Mouse (Mus musculus) c-Kit-positive CD71-negative TER-119-negative erythroid progenitor cells, embryonic 14.5 days (primary cell): ENCODE measurements at regions not wholly inside any gene's neighbourhood (a gene's known extent, or its start where the extent isn't known, plus 50 kb on each side); places are given as distances from the start of the nearest gene placed in this dataset.

Experiments used
- DNase-seq: peaks from one replicate; pipeline ENCODE4 v3.0.0-alpha.2; 2013; ENCODE audit warnings: low read depth

DNA sequence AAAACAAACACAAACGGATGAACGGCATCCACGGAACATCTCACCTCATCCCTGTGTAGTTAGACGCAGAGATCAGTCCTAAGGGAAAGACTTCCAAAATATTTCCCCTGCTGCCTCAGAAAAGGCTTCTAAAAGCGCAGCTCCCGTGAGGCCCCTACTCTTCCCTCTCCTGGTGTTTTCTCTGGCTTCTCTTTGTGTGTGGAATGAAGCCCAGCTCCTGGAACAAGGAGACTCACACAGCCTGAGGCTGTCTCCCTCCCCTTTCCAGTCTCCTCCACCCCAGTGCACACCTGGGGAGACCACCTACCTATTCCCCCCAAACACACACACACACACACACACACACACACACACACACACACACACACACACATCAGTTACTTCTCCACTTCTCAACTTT is 189.7 kb upstream of the Runx1 start:
- no peak for DNase-seq

DNA sequence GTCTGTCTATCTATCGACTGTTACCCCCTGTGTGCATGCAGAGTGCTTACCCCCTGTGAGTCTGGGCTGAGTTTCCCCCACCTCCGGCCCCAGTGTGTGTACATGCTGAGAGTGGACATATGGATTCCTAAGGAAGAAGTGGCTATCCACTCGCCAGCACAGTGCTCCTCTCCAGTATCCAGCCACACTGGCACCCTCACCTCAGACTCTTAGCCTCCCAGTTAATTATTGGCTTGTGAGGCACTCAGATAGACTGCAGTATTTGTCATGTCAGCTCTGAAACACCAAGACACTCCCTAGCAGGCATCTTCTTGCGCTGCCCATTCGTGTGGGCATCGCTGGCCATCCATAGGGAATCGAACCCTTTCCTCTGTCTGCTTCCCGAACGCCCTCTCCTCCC is 189.0 kb upstream of the Runx1 start:
- DNase-seq = no peak

DNA sequence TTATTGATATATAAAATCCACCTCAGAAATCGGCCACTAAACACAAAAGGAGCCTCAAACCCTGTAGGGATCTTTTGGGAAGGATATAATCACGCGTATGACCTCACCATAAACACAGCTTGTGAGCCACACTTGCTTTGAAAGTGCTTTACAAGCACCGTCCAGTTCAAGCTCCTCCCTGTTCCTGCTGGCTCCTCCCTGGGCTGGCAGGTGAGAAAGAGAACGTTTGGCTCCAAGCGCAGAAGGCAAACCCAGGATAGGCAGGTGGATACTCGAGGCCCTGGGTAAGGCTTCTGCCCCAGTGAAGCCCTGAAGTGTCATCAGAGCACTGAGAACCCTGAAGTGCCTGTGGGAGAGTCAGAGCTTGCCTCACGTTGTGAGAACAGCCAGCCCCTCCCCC is 187.9 kb upstream of the Runx1 start:
- no peak for DNase-seq

DNA sequence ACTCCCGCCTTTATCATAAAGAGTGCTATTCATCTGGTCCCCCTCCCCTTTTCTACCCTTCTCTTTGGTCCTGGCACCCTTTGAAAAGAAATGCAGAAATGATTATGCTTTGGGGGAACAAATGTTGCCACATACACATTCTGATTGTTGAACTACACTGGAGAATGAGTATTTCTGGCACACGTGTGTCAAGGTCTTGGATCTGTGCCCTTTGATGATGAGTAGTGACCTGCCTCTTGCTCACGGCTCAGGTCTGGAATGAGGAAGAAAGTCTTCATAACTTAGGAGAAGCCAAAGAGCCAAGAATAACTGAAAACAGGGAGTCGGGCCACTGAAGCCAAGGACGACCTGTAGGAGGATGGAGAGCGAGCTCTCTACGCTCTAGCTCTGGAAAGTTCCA is 187.3 kb upstream of the Runx1 start:
- DNase-seq = no peak

DNA sequence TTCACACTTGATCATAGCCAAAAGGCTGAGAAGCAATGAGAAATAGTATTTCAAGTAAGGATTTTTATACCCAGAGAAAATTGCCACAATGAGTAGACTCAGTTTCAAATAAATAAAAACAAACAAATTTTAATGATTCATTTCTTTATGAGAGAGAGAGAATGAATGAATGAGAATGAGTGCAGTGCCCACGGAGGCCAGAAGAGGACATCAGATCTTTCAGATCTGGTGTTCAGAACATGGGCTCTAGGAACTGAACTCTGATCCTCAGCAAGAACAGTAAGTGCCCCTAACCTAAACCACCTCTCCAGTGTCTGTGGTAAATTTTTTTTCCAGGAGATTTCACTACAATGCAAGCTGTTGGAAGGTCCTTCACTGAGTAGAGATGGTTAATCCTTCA is 185.5 kb upstream of the Runx1 start:
- DNase-seq = no peak

DNA sequence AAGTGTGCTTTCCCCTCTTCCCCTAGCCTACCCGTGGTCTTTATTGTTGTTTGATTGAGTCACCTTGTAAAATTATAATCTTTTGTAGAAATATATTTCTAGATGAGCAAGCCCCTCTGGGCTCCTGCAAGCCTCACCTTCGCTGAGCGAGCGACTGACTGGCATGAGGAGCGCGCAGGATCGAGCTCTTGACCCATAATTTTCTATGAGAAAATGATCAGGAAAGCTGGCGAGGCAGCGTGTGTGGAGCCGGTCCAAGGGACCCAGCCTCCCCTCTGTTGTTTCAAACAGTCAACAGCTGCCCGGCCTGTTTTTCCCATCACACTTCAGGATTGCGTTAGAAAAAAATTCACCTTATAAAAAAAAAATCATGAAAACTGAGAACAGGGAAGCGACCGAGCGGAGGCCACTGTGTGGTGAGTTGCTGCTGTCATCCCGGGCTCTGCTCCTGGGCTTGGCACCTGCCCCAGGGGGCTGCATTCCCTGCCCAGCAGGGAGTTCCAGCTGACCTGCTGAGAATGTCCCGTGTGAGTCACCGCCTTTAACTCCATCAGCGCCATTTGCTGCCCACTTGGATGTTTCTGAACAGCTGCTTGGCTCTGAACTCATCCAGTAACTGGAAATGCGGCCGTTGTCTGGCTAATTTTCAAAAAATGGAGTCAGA is 180.5 kb upstream of the Runx1 start:
- DNase-seq = no peak

DNA sequence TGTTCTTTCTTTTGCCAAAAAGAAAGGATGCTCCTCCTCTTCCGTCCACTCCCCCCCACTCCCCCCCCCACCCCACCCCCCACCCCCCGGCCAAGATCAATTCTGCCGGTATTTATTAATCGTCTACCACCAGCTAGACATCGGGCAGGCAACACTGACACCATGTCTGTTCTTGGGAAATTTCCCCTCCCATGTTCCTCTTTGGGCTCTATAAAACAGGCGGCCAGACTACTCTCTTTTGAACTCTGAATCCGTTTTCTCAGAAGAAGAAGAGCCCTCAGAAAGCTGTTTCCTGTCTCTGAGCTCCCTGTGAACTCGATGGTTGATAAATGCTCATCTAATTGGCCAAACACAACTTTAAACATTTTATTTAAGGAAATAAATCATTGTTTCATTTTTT is 179.5 kb upstream of the Runx1 start:
- no peak for DNase-seq

DNA sequence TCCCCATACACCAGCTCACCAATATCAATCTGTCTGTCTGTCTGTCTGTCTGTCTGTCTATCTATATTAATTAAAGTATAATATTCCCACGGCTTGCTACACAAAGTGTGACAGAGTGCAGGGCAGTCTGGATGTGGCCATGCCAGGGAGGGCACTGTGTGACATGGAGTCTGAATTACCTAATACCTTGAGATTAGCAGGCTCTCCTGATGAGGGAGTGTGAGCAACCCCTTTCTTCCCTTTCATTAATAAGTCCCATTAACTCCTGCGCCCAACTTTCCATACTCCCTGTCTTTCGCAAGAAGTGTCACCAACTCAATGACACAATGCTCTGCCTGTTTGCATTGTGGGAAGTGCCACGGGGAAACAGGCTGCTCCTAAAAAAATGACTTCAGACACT is 177.9 kb upstream of the Runx1 start:
- DNase-seq = no peak

DNA sequence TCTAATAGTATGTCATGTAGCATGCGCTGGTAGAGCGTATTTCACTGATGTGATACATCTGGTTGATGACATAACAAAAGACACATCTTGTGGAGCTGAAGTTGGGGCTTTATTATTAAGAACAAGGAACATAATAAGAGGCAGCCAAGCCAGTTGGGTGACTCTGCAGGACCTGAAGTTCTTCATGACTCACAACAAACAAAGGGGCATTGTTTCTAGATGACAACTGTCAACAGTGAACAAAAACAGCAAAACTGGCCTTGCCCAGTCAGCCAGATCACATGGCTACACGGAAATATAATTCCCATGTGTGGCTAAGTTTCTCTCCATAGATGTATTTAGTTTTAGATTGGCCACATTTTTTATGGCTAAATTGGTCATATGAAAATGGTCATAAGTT is 172.7 kb upstream of the Runx1 start:
- no peak for DNase-seq

DNA sequence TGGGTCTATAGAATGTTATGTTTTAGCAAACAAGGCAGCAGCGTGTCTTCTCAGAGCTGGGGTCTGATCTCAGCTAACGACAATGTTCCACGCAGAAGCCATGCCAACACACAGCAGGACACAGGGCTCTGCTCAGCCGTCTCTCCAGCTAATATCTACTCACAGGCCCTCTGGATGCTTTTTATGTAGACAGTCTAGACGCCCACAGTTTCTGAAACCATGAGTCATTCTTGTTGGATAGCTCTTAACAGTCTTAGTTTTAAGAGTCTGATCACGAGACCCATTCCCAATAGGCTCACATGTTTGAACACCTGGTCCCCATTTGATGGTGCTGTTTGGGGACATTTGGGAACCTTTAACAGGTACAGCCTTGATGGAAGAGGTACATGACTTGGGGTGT is 171.7 kb upstream of the Runx1 start:
- no peak for DNase-seq

DNA sequence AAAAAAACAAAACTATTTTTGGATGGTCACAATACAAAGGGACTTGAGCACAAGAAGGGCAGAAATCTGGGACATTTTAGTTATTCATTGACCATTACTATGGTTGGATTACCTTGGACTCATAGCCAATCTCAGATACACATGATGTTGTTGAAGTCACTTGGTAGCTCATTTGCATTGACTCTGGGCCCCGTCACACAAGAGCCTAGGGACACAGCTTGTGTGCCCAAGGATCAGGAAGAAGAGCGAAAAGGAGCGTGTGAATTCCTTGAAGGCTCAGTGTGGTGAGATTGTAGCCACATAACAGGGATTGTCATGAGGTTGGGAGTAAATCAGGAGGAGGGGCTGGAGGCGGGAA is 170.0 kb upstream of the Runx1 start:
- DNase-seq = no peak

DNA sequence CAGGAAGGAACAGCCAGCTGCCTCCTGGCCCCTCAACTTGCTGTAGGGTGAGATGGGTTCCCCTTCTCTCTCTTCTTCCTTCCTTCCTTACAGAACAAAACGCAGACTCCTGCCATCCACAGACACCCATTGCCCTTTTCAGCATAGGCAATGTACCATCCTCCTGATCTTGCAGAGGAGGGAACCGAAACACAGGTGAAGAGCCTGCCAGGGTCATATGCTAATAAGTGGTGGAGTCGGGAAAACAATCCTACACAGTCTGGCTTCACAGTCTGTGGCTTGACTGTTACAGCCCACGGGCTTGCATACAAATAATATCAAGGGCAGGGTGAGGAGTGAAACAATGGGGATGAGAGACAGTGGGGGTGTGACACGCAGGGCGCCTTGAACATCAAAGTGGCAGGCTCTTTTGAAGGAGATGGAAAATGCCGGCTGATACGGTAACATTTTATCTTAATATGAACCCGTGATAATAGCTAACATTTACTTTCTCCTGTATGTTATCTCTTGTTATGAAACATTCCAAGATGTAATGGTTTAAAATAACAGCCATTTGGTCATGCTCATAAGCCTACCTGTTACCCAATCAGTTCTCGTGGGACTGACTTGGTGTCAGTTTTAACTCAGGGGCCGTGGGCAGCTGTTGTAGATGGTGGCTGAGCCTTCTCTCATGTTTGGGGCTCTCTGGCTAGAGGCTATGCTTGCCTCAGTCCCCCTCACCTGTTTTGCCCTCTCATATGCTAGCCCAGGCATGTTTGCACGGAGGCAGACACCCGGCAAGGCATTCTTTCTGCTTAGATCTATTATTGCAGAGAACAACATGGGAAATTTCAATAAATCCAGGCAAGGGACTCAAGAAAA is 169.4 kb upstream of the Runx1 start:
- DNase-seq = no peak

DNA sequence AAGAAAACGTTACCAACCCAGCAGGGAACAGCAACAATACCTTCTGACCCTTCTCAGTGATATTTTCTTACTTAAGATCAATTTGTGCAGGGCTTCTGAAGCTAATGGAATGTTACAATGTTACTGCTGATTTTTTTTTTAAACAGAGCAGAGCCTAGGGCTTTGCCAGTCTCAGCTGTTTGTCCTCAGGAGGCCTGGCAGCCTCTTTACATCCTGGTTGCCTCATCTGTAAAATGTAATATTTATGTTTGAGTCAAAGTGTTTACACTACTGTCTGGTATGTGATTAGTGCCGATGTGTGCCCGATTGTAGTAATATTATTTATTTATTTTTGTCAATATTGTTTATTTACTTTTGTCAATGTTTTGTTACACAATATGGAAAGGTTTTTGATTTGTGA is 166.9 kb upstream of the Runx1 start:
- no peak for DNase-seq

DNA sequence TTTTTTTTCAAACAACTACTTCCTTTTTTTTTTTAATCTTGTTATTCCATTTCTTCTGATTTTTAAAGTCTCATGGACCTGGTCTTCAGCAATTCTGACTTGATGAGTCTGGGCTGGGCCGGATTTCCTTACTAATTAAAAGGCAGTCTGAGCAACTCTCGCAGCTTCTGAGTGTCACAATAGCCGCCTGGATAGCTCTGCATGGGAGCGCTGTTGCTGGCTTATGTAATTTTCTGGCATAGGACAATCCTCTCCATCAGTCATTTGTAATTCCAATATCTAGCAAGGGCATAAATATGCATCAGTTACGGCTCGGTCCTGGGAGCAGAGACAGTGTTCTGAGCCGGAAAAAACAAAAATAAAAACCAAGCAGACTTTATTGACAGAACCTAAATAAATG is 165.5 kb upstream of the Runx1 start:
- no peak for DNase-seq

DNA sequence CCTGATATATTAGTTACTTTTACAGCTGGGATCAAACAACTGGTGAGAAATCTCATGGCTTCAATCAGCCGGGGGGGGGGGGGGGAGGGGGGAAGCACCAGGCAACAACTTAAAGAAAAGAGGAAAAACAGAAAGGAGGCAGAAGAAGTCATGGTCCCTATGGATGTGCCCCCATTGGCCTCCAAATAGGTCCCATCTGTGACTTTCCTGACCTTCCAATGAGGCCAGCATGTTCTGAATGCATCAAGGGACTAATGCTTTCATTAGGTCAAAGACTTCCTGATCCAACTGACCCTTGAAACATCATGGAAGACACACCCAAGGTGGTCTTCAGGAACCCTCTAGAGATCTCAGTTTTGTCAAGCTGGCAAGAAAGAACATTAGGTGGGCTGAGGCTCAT is 162.5 kb upstream of the Runx1 start:
- no peak for DNase-seq

DNA sequence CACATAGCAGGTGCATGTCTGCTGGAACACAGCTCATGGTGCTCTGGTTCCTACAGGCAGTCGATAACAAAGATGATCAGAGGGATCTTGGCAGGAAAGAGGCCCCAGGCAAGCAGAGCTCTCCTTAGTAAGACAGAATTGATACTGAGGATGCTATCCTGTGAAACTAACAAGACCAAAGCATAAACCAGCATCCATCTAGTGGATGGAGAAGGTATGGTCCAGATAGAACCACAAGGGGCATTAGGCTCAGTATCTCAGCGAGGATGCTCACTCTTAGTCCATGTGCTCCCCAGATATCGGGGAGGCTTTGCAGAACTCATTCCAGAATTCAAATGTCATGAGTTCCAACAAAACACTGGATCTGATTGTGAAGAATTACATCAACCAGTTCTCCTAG is 162.1 kb upstream of the Runx1 start:
- DNase-seq = no peak

DNA sequence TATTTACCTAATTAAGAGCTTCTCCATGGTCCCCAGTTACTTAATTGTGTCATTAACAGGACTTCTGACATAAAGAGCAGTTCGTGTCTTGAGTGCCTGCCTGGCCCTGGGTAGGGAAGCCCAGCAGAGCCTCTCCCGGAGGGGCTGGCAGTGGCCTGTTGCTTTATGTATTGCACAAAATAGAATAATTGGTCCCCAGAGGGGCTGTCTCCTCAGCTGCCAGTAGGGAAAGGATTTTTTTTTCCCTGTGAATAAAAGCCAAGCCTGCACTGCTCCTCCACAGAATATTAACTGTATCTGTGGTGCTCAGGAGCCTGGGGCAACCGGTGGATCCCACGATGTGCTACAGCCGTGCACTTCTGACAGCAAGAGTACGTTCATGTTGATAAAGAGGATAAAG is 159.8 kb upstream of the Runx1 start:
- no peak for DNase-seq

DNA sequence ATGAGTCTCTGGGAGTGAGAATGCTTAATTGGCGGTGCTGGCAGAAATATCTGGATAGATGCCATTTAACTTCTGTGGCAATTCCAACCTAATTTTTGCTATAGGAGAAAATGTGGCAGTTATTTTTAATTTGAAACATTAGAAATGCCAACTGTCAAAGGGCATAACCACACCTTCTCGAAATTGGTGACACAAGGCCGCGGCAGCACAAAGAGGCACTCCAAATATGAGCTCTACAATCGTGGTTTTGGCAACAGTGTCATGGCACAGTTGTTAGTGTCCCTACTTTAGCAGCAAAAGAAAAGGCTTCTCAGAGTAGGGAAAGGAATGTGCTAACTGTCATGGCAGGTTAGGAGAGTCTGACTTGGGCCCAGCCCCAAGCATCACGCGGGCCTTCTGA is 157.0 kb upstream of the Runx1 start:
- no peak for DNase-seq

DNA sequence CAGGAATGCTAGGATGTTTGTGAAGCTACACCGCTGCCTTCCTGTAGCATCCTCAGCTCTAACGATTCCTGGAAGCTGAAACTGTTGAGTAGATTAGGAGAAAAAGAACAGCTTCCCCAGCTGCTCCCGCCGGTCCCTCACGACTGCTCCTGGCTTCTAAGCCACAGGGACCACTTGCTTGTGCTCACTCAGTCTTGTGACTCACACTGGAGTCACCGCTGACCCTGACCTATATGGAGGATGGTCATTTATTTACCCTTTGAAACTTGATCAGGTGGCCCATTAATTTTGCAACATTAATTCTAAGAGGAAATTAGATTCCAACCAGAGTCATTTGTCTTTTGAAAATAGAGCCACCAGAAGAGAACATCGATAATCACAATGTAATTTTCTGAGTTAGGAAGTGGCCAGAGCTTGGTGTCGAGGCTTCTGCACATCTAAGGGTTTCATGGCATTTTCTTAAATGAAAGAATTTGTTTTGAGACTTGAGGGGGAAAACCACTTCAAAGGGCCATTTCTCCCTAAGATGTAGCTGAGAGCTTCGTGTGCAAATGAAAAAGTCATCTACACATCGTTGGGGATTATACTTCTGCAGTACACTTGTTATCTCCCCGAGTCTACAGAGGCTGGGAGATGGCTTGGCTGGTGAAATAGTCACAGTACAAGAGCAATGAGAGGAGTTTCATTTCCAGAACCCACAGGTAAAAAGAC is 153.8 kb upstream of the Runx1 start:
- no peak for DNase-seq

DNA sequence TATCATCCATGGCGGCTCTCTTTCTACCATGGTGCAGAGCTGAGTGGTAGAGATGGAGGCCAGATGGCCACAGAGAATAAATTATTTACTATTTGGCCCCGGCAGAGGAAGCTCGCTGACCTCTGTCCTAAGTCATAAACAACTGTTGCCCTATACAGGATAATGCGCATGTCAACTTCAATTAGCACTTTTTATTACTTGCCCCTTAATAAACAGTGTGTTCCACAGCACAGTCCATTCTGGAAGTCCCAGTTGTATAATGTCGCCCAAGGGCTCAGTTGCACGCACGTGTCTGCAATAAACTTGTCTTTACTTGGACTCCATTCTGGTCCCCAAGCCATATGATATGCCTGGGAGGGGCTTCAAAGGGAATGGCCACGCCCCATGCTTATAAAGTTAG is 150.1 kb upstream of the Runx1 start:
- DNase-seq = no peak

DNA sequence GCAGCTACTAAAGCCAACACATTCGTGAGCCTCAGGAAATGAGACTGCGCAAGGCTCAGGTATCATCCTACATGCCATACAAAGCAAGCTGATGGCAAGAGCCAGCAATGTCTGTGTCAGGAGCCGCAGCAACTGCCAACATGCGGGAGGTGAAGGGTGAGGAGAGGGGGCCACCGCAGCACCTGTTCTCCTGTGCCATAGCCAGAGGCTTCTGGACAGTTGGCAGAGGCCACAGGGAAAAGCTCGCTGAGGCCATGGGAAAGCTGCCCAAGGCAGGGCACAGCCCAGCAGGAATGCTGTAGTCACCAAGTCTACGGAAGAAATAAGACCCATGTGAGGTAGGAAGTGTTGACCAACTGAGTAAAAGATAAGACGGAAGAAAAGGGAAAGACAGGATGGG is 149.1 kb upstream of the Runx1 start:
- no peak for DNase-seq

DNA sequence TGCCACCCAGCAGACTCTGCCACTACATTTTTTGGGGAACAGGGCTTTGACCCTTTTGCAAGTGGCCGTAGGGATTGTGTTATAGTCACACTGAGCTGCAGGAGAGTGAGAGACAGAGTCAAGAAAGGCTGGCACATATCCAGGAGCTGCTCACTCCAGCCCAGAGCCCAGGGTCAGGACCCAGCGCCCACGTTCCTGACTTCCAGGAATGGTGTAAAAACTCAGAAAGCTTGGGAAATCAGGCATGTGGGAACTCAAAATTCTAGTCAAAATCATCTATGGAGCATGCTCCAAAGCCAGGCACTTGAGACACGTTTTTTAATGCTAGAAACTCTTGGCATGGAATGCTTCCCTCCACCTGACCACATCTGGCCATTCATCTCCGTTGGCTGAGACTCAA is 146.7 kb upstream of the Runx1 start:
- no peak for DNase-seq

DNA sequence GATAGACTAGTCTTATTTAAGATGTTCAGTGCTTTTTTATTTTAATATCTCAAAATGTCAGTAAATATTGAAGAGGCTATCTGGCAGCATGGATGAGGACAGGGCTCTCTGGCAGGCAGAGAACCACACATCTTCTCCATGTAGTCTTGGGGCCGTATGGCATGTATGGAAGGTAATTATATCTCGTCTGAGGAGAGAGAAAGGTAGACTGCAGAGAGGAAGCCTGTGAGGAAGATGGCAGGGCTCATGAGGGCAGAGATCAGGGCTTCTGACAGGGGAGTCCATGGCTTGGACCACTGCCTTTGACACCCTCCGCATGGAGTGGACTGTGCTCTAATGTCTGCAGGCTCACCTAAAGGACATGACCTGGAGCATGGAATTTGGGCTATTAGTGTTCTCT is 146.0 kb upstream of the Runx1 start:
- no peak for DNase-seq
